Mouse (Mus musculus) urinary bladder, adult 18-20 months (tissue): ENCODE data around the gene Kcna2.

Experiments
- DNase-seq, 2 experiments: peaks; one replicate each; pipeline ENCODE4 v3.0.0; 2022; ENCODE audit warnings: low spot score in 2 of 2, mixed read lengths in 2 of 2

The Kcna2 gene

DNA sequence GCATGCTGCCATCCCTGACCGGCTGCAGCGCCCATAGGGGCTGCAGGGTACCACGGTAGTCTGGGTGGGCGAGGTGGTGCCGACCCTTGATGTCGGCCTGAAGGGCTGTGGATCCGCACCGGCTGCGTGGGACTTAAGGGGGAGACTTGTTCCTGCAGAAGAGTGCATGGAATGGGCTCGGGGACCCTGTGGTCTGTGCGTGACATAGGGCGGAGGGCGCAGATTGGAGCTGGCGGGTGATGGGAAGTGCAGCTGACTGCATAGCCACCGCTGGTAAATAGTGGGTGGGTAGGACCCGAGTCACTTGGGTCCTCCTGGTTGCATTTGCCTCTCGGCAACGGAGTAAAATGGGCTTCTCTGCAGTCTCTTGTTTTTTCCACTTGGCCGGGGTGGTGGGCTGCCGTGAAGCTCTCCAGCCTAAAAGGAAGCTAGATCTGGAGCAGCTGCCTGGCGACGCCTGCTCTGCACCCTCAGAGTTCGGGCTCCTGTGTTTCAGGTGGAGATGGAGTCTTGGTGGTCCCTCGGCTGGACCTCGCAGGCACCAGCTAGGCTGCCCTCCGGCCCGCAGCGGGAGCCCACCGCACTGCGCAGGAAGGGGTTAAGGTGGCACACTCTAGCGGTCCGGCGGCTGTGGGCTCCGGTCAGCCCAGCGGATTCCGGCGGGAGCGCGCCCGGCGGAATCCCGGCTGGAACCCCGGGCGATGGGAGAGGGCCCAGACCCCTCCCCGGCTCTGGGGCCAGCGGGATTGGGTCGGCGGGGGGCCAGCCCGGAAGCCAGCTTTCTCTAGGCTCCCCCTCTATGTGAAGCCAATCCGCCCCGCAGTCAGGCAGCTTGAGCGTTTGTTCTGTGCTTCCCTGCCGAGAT lies 1.1 kb downstream of the Kcna2 start:
- no peak for DNase-seq

DNA sequence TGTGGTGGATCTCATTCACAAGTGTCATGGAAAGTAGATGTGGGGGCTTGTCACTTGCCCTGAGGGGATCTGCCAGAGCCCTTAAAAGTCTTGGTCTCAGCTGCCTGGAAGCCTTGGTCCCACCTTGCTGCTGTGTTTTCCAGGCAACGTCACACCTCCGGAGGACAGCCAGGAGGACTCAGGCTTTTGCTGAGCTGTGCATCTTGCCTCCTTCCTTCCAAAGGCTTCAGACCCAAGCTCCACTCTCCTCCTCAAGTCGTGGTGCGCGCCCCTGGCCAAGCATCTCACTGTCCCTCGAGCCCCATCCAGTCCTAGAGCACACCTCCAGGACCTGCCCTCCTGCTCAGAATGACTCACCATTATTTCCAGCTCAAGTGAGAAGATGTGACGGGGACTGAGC lies 2.1 kb downstream of the Kcna2 start:
- DNase-seq: no peak

DNA sequence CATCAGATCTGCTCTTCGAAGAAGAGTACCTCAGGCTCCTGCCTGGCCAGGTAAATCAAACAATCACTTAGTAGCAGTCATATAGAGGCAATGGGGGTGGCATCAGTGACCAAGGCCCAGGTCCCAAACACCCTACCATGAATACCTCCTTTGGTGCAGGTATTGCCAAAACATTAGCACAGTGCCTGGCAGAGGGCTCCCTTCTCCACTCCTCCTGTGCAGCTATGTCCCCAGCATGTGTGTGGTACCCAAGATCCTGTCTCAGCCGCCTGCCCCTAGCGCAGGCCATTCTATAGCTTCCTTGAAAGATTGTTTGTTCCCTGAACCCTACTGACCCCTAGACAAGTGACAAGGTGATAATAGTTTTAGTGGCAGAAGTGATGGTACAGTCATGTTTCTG lies 2.5 kb downstream of the Kcna2 start:
- no peak for DNase-seq

DNA sequence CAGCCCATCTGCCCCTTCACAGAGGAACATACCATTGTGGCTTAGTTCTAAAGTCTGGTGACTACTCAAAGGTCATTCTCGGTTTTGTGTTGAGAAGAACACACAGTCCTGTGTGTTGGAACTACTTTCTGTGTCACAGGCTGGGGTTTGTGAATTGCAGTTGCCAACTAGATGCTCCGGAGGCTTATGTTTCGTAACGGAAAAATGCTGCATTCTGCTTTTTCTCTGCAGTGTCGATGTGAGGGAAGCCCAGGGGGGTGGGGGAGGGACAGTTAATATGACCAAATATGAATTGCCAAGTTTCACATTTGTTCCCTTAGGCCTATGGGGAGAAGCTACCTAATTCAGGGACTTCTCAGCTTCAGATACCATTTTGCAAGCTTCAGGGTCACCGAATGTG lies 5.0 kb downstream of the Kcna2 start:
- DNase-seq: no peak

DNA sequence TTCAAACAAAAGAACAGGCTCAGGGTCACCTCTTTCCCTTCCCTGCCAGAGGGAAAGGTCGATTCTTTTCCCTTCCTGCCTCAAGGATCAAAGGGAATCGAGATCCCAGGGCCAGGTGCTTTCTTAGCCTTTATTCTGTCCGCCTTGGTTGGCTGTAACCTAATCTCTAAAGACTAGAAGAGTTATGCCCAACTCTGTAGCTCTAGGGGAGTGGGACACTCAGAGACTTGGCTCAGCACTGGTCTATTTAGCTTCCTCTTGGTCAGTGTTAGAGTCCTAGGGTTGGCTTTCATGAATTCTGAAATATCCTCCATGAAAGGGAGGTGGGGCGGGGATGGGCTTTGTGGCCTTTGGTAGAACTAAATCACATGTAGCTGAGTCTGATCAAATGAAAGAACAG lies 11.6 kb downstream of the Kcna2 start:
- no peak for DNase-seq

DNA sequence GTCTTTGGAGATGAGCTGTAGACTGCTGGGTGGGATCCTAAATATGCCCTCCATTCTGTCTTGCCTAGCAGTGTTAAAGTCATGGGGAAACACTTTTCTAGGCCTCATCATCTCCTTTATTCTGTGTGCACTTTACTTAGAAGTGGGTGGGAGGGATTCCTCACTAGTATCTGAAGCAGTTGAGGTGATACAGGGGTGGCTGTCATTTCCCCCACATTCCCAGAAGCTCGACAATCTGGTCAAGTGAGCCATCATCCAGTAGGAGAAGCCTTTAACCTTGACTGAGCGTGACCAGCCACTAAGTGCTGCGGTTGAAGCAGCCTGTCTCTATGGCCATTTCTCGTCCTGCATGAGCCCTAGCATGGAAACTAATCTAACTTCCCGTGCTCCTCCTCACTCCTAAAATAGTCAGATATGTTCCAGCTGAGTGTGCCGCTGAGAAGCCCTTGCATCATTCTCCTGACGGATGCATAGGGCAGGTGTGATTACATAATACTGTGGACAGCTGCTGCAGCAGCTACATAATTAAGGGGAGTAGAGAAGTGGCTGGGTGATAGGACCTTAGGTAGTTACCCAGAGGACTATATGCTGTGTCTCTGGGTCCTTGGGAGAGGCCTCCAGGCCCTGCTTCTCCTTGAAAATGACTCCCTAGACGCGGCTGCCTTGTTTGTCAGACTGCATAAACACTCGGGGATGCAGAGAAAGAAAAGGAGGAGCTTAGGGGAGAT lies 12.2 kb downstream of the Kcna2 start:
- DNase-seq: no peak

DNA sequence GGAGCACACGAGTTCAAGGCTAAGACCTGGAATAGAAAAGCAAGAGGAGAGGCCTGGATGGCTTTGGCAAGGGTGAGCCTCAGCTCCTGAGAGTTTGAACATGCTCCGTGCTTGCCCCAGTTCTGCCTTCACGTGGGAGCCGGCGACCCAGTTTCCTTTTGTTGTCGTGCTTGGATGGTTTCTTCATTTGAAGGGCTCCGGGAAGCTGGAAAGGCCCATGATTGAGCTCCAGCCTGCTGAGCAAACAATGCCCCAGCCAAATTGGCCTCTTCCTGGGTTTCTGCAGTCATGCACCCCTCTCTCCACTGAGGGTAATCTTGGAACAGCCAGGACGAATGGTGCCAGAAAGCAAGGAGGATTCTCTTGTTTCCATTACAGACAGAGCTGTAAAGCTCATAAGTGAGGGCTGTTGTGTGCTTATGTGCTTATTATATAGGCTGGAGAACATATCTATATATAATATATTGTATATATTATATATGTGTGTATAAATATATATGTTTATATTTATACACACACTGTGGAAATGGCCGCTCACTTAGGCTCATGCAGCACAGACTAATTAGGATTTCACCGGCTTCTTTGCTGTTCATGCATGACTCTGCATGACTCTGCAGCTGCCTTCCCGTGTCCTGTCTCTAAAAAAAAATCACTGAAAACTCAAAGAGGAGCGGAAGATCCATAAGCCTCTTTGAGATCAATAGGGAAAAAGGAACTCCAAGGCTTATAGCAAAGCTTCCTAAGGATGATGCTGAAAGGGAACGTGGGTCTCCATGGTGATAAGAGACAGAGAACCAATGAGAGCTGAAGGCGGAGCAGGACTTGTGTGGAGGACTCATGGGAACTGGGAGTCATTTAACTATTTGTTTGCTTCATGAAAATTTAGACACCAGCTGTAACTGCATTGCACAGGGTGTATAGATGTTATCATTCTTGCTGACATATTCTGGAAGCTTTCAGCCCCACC lies 13.1 kb downstream of the Kcna2 start:
- no peak for DNase-seq

DNA sequence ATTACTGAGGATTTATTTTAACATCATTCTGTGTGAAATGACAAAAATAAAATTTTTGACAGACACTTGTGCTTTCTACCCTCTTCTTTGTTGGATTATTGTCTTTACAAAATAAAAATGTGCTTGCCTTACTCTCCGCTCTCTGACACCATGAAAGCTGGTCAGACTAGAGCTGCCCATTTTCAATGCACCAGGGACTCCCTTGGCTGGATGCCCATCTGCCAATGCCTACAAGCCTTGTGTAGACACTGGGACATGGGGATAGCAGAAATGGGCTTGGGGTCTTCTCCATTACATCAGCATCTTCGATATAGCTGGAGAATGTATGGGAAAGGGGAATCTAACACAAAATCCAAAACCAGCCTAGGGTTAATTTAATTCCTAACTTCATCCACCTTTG lies 14.0 kb downstream of the Kcna2 start:
- DNase-seq: no peak

DNA sequence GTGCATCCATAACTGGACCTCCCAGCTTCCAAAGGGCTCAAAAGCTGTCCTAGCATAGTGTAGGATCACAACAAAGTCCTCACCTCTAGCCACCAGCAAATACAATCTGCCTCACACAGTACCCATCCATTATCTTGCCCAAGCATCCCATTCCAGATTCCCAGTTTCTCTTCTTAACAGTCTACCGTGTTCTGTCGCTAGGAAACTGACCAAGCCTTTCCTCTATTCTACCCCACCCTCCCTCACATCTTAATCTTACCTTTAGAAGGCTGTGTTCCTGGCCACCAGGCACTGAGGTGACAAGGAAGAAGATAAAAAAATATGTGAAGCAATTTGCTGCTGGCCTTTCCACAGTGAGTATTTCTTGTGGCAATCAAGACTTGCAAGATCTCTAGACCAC lies 14.8 kb downstream of the Kcna2 start:
- DNase-seq: no peak

DNA sequence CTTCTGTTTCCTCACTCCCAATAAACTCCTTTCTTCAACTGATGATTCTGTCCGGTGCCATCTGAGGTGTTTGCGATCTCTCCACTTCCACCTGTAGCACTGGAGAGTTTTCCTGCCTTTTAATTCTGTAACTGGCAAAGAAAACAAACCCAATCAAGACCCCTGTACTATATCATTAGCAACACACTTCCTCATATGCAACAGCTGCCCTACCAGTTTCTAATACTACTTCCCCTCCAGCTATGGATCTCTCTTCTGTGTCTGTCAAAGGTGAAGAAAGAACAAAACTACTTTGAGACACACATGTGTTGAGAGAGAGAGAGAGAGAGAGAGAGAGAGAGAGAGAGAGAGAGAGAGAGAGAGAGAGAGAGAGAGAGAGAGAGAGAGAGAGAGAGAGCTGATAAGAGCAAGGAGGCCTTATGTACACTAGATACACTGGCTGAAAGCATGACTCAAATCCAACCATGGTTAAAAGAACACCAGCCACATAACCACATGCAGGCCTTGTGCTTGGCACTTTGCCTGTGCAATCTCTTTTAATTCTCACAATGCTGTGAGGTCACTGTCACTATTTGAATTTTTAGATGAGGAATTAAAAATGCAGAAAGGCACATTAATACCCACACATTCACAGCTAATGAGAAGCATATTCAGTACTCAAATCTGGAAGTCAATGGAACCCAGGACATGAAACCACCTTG lies 19.1 kb downstream of the Kcna2 start:
- DNase-seq: no peak

DNA sequence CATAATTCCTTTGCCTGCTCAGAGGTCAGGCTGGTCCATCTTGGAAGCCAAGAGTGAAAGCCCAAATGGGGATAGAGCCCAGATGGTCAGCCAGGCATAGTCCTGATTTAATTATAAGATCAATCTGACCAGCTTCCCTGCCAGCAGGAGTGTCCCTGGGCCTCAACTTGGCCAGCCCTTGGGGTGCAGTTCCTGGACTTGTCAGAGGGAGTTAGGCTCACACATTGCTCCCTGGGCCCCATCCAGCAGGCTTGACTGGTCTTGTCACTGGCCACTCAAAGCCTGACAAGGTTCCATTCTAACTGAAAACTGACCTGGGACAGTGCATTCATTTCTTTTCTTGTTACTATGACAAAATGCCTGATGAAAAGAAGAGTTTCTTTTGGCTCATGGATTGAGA lies 21.4 kb downstream of the Kcna2 start:
- no peak for DNase-seq

DNA sequence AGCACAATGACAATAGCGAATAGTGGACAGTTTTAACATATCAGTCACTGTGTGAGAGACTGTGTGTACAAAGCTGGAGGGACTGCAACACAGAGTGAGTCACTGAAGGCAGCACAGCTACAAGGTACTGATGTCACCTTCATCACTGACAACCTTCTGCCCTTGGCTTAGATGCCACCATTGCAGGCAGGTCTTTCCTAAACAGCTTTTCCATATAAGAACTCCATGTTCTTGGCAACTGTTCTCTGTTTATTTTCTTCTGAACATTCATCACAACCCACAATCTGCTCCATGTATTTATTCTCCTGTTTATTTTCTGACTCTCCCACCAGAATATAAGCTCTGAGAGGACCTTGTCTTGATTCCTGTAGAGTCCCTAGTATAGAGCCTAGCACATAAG lies 26.7 kb downstream of the Kcna2 start:
- no peak for DNase-seq

DNA sequence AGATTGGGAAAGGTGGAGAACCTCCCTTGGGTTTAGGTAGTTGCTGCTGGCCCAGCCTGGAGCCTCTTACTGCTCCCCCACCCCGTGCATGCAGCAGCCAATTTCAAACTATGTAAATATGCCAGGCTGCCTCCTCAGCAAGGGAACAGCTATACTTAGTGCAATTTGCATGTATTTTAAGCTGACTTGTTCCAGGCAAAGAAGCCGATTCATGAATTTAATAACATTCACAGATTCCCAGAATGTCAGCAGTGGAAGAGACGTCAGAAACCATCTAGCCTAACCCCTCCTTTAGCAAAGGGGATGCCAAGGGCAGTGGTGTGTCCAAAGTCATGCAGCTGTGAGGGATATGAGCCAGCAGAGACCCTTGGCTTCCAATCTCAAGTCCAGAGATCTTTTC lies 27.5 kb downstream of the Kcna2 start:
- no peak for DNase-seq

DNA sequence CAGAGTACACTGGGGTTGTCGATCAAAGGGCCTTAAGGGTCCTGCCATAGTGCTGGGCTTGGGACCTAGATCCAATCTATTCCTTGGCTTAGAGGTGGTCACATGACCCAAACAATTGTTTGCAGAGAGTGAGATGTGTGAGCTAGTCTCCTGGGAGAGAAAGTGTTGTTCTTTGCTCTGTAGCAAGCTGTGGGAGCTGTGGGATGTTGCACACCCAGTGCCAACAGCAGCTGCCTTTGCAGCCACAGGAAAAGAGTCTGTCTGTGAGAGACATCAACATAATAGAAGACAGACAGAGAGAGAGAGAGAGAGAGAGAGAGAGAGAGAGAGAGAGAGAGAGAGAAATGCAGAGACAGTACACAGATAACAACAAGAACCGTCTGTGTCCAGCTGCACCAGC lies 28.3 kb downstream of the Kcna2 start:
- no peak for DNase-seq

DNA sequence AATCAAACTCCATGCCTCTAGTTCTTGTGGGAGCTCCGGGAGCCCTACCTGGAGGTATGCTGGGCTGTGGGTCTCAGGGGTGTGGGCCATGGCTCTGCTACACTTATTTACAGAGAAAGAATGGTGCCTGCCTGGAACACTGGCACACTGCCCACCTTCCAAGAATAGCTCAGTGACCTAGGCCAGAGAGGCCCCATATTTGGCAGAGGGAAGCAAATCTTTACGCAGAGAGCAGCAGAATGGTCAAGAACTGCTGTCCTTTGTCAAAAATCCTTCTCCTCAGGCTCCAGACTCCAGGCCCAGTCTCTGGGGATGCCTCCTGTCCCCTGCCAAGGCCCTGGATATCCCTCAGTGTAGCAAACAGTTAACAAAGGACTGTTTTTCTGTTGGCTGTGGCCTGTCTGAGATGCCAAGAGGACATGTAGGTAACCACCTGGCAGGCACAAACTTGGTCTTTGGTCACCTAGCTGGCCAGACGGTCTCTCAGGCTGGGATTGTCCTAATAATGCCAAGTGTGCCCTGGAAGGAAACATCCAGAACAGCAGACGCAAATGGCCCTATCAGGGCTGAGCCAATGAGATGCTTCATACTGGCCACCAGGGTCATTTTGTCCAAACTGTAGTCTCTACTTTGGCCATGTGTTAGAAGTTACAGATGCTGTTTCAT lies 29.8 kb downstream of the Kcna2 start:
- DNase-seq: no peak

DNA sequence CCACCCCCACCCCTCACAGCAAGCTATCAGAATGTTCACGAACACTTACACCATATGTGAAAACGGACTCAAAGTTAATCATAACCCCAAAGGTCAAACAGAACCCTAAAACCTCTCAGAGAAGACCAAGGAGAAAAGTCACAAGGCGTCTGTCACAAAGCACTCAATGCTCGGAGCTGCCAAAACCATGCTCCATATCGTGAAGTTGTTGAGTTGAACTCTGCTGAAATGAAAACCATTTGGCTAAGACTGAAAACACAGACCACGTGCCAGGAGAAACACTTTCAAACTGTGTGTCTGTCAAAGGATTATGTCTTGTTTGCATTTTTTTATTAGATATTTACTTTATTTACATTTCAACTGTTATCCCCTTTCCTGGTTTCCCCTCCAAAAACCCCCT lies 30.9 kb downstream of the Kcna2 start:
- no peak for DNase-seq

DNA sequence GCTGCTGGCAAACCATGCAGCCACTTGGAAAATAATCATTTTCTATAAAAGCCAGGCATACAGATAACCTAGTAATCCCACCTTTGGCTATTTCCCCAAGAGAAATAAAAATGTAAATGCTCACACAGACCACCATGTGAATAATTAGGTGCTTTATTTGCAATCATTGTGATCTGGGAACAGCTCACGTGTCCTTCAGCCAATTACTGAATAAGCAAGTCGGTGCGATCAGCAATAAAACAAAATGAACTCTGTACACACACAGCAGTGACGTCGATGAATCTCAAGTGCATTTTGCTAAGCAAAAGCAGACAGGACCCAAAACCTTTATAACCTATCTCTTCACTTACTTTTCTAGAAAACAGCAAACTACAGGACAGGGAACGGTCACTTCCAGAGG lies 31.7 kb downstream of the Kcna2 start:
- DNase-seq: no peak

DNA sequence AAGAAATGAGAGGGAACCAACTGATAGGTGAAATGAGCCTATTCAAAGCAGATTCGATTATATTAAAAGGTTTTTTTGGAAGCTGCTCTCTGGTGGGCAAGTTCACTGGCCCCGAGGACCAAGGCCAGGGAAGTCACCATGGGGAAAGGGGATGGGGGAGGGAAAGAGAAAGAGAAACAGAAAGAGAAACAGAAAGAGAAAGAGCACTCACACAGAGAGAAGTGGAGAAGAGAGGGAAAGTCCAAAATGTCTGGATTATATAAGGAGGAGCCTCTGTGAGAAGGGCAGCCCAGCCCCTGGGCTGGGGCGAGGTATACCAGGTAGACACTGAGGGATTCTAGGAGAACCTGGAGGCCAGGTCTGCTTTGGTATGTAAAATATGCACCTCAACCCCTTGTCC lies 33.5 kb downstream of the Kcna2 start:
- DNase-seq: no peak

DNA sequence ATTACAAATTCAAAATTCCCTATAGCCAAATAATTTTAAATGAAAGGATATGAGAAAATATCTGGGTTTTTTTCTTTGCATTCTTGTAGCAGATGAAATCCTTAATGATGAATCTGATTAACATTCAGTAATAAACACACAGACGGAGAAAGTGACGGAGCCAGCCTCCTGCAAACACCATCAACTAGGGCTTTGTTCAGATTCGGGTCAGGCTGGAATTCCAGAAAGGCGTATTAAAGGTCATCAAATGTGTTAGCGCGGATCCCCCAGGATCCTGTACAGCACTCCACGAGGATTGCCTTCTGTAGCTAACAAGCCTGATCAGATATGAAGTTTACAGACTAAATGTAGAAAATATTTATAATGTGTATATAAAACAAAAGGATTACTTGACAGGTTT lies 46.2 kb downstream of the Kcna2 start:
- no peak for DNase-seq

DNA sequence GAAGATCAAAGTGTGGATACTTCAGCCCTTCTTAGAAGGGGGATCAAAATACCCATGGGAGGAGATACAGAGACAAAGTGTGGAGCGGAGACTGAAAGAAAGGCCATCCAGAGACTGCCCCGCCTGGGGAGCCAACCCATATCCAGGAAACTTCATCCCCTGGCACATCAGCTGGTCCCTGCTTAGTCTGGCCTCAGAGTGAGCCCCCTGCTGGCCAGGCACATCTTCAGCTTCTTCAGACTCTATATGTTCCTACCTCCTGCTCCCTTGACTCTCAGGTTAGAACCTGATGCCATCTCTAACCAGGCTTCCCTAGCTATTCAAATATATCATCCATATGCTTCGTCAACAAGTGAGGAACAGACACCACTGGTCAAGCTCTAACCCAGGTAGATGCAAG lies 48.1 kb downstream of the Kcna2 start:
- peak; percentile 2 to 15 for DNase-seq

DNA sequence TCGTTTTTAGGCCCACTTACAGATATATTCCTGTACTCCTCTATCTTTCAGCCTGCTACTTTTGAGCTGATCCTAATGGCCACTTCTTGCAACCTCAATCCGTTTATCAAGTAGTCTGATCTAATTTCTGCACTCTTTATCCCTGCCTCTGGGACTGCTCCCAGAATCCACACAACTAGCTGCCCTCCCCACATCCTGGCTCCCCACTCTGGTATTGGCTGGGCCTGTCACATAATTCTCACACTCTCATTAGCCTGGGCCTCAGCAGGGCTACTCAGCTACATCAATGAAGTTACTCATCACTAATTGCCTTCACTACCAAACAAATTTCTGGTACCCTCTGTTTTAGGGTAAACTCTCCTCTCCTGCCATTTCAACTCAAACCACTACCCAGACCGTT lies 49.5 kb downstream of the Kcna2 start:
- no peak for DNase-seq
